Mouse (Mus musculus): Measurements from ENCODE around the gene Tubgcp2. TPM values are rescaled to one million over a fixed set of nuclear protein-coding genes. Genes with fewer than 3 reads are reported as not detected.
A peak's percentile ranks its signal among the peaks of the same experiment; 100 is the strongest.

Gene Tubgcp2
- polyA plus RNA-seq, 1 experiment from 2014 or later, result 58.7 TPM

- H3K4me3 ChIP-seq (replicated peaks; ENCODE audit: low read length), result no peak overlapping the region
- H3K4me1 ChIP-seq (replicated peaks; ENCODE audit: control insufficient read depth, insufficient read depth, low read length), result peaks cover 28% of the 10 kb centered on the region
- no peak overlapping the region for H3K27ac ChIP-seq
- H3K27me3 ChIP-seq (ENCODE audit: control insufficient read depth, insufficient read depth, low read length), result peaks cover 17% of the 10 kb centered on the region; the same call in 1 of the 2 replicates
- WGBS, result 21% methylated on average over 7 of the region's 7 CpGs
- no peak overlapping the region for H3K4me2 ChIP-seq (replicated peaks)
- no peaks in the 10 kb centered on the region for H3K9me3 ChIP-seq (ENCODE audit: control insufficient read depth, low read length)
- no peaks in the 10 kb centered on the region for H3K36me3 ChIP-seq (replicated peaks; ENCODE audit: control insufficient read depth, insufficient read depth)
- H3K9ac ChIP-seq, result no peak overlapping the region
- peak; percentile 87 for DNase-seq (ENCODE audit: low spot score)
- no peak for ATAC-seq (ENCODE audit: low FRiP score)
Observed at GRCm38 (mm10) chr7:140063092-140063491, 26.6 kb upstream of the Tubgcp2 start.

GRCm38 (mm10) chr7:140062307-140062706 lies 25.8 kb upstream of the Tubgcp2 start:
- H3K27me3 ChIP-seq (ENCODE audit: control insufficient read depth, insufficient read depth, low read length), result peaks cover 17% of the 10 kb centered on the region; the same call in 1 of the 2 replicates
- 10% methylated on average over 11 of the region's 11 CpGs for WGBS
- ATAC-seq (ENCODE audit: low FRiP score), result no peak
- H3K9me3 ChIP-seq (ENCODE audit: control insufficient read depth, low read length), result no peaks in the 10 kb centered on the region
- H3K4me1 ChIP-seq (replicated peaks; ENCODE audit: control insufficient read depth, insufficient read depth, low read length), result peaks cover 33% of the 10 kb centered on the region
- no peak overlapping the region for H3K27ac ChIP-seq
- no peaks in the 10 kb centered on the region for H3K36me3 ChIP-seq (replicated peaks; ENCODE audit: control insufficient read depth, insufficient read depth)
- no peak for DNase-seq (ENCODE audit: low spot score)
- H3K9ac ChIP-seq, result no peak overlapping the region
- no peak overlapping the region for H3K4me2 ChIP-seq (replicated peaks)
- no peak overlapping the region for H3K4me3 ChIP-seq (replicated peaks; ENCODE audit: low read length)

DNA sequence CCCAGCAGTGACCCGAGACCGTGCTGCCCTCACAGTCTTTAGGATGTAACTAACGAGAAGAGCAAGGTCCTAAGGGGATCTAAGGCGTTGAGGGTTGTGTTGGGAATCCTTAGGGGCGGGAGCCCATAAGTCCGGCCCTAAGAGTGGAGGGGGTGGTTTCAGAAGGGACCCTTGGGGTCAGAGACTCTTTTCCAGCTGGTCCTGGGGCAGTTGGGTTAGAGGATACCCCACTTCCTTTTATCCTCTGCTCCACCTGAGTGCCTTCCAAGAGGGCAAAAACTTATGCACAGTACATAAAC lies 25.3 kb upstream of the Tubgcp2 start:
- 3% methylated on average over 6 of the region's 6 CpGs for WGBS
- Histone ChIP-seq H3K27ac (no peak overlapping the region), H3K9ac (peak overlapping the region; percentile 66; the same call in 1 of the 2 replicates), H3K4me2 (replicated peaks) (peak overlapping the region; percentile 83), H3K36me3 (replicated peaks; ENCODE audit: control insufficient read depth, insufficient read depth) (no peaks in the 10 kb centered on the region), H3K4me3 (replicated peaks; ENCODE audit: low read length) (peak overlapping the region; percentile 30; the same call in 1 of the 2 replicates), H3K4me1 (replicated peaks; ENCODE audit: control insufficient read depth, insufficient read depth, low read length) (peaks cover 38% of the 10 kb centered on the region), H3K27me3 (ENCODE audit: control insufficient read depth, insufficient read depth, low read length) (peaks cover 17% of the 10 kb centered on the region; the same call in 1 of the 2 replicates), H3K9me3 (ENCODE audit: control insufficient read depth, low read length) (no peaks in the 10 kb centered on the region)
- ATAC-seq (ENCODE audit: low FRiP score) (0 out of 2 replicates have a peak, but pooled peaks have one; percentile 0), DNase-seq (ENCODE audit: low spot score) (no peak)

GRCm38 (mm10) chr7:140060936-140061831 lies 24.7 kb upstream of the Tubgcp2 start:
- peaks cover 17% of the 10 kb centered on the region; the same call in 1 of the 2 replicates for H3K27me3 ChIP-seq (ENCODE audit: control insufficient read depth, insufficient read depth, low read length)
- H3K9me3 ChIP-seq (ENCODE audit: control insufficient read depth, low read length), result no peaks in the 10 kb centered on the region
- H3K4me1 ChIP-seq (replicated peaks; ENCODE audit: control insufficient read depth, insufficient read depth, low read length), result peaks cover 39% of the 10 kb centered on the region
- under 1% methylated on average over 47 of the region's 47 CpGs for WGBS
- ATAC-seq (ENCODE audit: low FRiP score) (peak; percentile 55), DNase-seq (ENCODE audit: low spot score) (peak; percentile 75)
- peak overlapping the region; percentile 27; the same call in 1 of the 2 replicates for H3K27ac ChIP-seq
- peak overlapping the region; percentile 66 for H3K9ac ChIP-seq
- peak overlapping the region; percentile 30 for H3K4me3 ChIP-seq (replicated peaks; ENCODE audit: low read length)
- no peaks in the 10 kb centered on the region for H3K36me3 ChIP-seq (replicated peaks; ENCODE audit: control insufficient read depth, insufficient read depth)
- peak overlapping the region; percentile 83 for H3K4me2 ChIP-seq (replicated peaks)

DNA sequence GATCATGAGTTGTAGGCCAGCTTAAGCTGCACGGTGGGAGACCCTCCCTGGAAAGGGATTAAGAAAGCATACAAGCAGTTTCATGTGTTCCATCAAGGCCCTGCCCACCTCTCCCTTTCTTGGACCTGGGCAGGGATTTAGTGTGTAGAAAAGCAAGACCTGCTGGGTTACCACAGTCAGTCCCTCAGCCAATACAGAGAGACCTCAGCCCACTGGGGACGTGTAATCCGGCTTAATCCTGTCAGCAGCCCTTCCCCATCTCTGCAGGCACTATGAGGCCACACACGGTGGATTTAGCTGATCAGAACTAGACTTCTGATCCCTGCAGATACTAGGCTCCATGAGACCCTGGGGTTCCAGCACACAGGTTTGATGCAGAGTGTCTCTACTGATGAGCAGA lies 23.1 kb upstream of the Tubgcp2 start:
- H3K27ac ChIP-seq, result no peak overlapping the region
- no peak for DNase-seq (ENCODE audit: low spot score)
- no peak overlapping the region for H3K4me2 ChIP-seq (replicated peaks)
- WGBS, result 15% methylated on average over 4 of the region's 4 CpGs
- no peaks in the 10 kb centered on the region for H3K9me3 ChIP-seq (ENCODE audit: control insufficient read depth, low read length)
- H3K4me3 ChIP-seq (replicated peaks; ENCODE audit: low read length), result no peak overlapping the region
- peaks cover 6% of the 10 kb centered on the region; the same call in 1 of the 2 replicates for H3K27me3 ChIP-seq (ENCODE audit: control insufficient read depth, insufficient read depth, low read length)
- no peak for ATAC-seq (ENCODE audit: low FRiP score)
- H3K9ac ChIP-seq, result no peak overlapping the region
- H3K36me3 ChIP-seq (replicated peaks; ENCODE audit: control insufficient read depth, insufficient read depth), result no peaks in the 10 kb centered on the region
- peaks cover 39% of the 10 kb centered on the region for H3K4me1 ChIP-seq (replicated peaks; ENCODE audit: control insufficient read depth, insufficient read depth, low read length)

DNA sequence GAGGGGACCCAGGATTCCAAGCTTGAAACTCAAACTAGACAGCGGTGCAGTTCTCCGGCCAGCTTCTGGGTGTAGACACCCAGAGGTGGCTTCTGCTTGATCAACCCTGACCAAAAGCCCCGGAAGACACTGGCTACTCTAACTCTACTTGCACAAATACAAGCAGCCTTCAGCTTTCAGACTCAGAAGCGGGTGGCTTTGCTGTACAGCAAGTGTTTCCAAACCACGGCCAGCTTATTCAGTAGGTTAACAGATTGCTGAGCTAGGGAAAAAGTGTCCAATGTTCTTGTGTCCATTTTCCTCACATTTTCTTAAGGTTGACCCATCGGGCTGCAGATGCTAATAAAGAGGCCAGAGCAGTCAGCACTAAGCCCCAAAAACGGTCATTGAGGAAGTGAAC lies 22.1 kb upstream of the Tubgcp2 start:
- H3K27me3 ChIP-seq (ENCODE audit: control insufficient read depth, insufficient read depth, low read length), result peaks cover 6% of the 10 kb centered on the region; the same call in 1 of the 2 replicates
- DNase-seq (ENCODE audit: low spot score), result peak; percentile 40
- peak overlapping the region; percentile 75 for H3K9ac ChIP-seq
- H3K4me3 ChIP-seq (replicated peaks; ENCODE audit: low read length), result peak overlapping the region; percentile 44
- peaks cover 39% of the 10 kb centered on the region for H3K4me1 ChIP-seq (replicated peaks; ENCODE audit: control insufficient read depth, insufficient read depth, low read length)
- ATAC-seq (ENCODE audit: low FRiP score), result no peak
- peak overlapping the region; percentile 73 for H3K4me2 ChIP-seq (replicated peaks)
- no peaks in the 10 kb centered on the region for H3K36me3 ChIP-seq (replicated peaks; ENCODE audit: control insufficient read depth, insufficient read depth)
- WGBS, result 5% methylated on average over 7 of the region's 7 CpGs
- H3K27ac ChIP-seq, result peak overlapping the region; percentile 93
- no peaks in the 10 kb centered on the region for H3K9me3 ChIP-seq (ENCODE audit: control insufficient read depth, low read length)

DNA sequence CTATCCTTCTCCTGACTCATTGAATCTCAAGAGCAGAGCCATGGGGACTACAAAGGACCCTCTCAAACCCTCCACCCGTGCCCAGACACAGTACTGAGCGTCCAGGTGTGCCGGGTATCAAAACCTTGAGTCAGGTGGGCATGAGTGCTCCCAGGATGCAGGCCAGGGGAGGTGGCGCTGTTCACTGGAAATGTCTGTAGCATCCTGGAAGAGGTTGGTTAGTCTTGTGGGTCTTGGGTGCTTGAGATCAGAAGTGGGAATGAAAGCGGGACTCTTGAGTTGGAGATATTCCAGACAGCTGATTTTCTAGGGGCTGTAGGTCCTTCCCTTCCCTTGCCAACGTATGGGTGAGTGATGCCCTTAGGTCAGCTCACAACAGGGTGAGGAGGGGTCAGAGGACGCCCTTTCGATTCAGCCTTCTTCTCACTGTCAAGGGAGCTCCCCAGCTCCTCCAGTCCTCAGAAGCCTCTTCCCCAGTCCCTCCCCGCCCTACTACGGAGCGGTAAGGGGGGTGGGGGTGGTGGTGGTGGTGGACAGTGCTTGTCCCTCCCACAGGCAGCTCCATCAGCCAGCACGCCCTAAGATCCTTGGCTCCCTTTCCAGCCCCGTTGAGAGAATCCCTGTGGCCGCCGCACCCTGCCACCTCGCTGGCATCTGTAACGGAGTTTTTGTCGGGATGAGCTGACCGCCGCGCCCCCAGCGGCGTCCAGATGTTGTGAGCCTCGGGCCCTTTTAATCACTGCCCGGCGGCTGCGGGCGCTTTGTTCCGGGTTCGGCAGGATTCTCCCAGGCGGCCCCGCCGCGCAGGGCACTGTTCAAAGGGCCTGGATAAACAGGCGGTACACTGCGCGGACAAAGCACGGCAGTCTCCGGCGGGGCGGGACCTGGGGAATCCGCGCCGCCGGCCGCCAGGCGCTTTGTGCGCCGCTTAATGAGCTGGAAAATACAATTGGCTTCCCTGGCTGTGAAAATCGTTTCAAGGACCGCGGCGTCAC lies 21.2 kb upstream of the Tubgcp2 start:
- peak; percentile 75 for ATAC-seq (ENCODE audit: low FRiP score)
- peak; percentile 80 for DNase-seq (ENCODE audit: low spot score)
- Histone ChIP-seq H3K9ac (peak overlapping the region; percentile 75), H3K9me3 (ENCODE audit: control insufficient read depth, low read length) (no peaks in the 10 kb centered on the region), H3K27ac (peak overlapping the region; percentile 93), H3K27me3 (ENCODE audit: control insufficient read depth, insufficient read depth, low read length) (peaks cover 6% of the 10 kb centered on the region; the same call in 1 of the 2 replicates), H3K4me3 (replicated peaks; ENCODE audit: low read length) (peak overlapping the region; percentile 44), H3K4me2 (replicated peaks) (peak overlapping the region; percentile 73), H3K4me1 (replicated peaks; ENCODE audit: control insufficient read depth, insufficient read depth, low read length) (peaks cover 39% of the 10 kb centered on the region), H3K36me3 (replicated peaks; ENCODE audit: control insufficient read depth, insufficient read depth) (no peaks in the 10 kb centered on the region)
- WGBS, result 2% methylated on average over 53 of the region's 53 CpGs

DNA sequence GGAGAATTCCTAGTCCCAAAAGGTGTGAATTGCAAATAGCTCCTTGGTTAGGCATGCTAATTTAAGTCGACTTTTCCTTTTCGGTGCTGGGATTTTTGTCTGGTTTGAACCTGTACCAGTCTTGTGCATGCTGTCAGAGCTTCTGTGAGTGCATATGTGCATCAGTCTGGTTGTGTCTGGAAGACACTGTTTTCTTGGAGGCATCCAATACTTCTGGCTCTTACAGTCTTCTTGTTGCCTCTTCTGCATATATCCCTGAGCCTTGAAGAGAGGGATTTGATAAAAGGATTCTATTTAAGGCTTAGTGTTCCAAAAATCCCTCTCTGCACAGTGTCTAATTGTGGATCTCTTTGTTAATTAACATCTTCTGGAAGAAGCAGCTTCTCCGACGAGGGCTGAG lies 17.7 kb upstream of the Tubgcp2 start:
- H3K4me2 ChIP-seq (replicated peaks), result no peak overlapping the region
- H3K9me3 ChIP-seq (ENCODE audit: control insufficient read depth, low read length), result no peaks in the 10 kb centered on the region
- H3K27ac ChIP-seq, result no peak overlapping the region
- no peak overlapping the region for H3K4me3 ChIP-seq (replicated peaks; ENCODE audit: low read length)
- H3K4me1 ChIP-seq (replicated peaks; ENCODE audit: control insufficient read depth, insufficient read depth, low read length), result peaks cover 25% of the 10 kb centered on the region; the same call in 1 of the 2 replicates
- 89% methylated on average over 4 of the region's 4 CpGs for WGBS
- ATAC-seq (ENCODE audit: low FRiP score), result no peak
- no peak for DNase-seq (ENCODE audit: low spot score)
- H3K36me3 ChIP-seq (replicated peaks; ENCODE audit: control insufficient read depth, insufficient read depth), result no peaks in the 10 kb centered on the region
- peaks cover 33% of the 10 kb centered on the region for H3K27me3 ChIP-seq (ENCODE audit: control insufficient read depth, insufficient read depth, low read length)
- no peak overlapping the region for H3K9ac ChIP-seq

Data from hindbrain, embryonic 14.5 days (tissue).